Mouse (Mus musculus) brain, embryonic 14.5 days (tissue): ENCODE data around the gene Tmem121b.

Experiments
- CTCF ChIP-seq: fragments of 200-500 bp; IDR thresholded peaks from 2 replicates; pipeline ENCODE4 v1.5.1; 2012; ENCODE audit warnings: inconsistent platforms, mild to moderate bottlenecking, moderate library complexity, borderline replicate concordance; ENCODE audit not compliant: insufficient read depth, insufficient read length; ENCODE audit errors: extremely low read depth
- POLR2A ChIP-seq: fragments of 200-500 bp; IDR thresholded peaks from 2 replicates; pipeline ENCODE4 v1.6.1; 2012; ENCODE audit warnings: mild to moderate bottlenecking, inconsistent platforms, borderline replicate concordance; ENCODE audit not compliant: poor library complexity, insufficient read depth, insufficient read length, severe bottlenecking; ENCODE audit errors: extremely low read depth

GRCm38 (mm10) chr6:120539132-120539759 lies 45.6 kb upstream of the Tmem121b start:
- TF ChIP-seq POLR2A (no peak), CTCF (peak; percentile 99)
